Mouse (Mus musculus): Measurements from ENCODE around the gene Sorl1. TPM values are rescaled to one million over a fixed set of nuclear protein-coding genes. Genes with fewer than 3 reads are reported as not detected.

Sorl1 gene
- total RNA-seq, 2 experiments from 2014 or later = 196 to 197 TPM

DNA sequence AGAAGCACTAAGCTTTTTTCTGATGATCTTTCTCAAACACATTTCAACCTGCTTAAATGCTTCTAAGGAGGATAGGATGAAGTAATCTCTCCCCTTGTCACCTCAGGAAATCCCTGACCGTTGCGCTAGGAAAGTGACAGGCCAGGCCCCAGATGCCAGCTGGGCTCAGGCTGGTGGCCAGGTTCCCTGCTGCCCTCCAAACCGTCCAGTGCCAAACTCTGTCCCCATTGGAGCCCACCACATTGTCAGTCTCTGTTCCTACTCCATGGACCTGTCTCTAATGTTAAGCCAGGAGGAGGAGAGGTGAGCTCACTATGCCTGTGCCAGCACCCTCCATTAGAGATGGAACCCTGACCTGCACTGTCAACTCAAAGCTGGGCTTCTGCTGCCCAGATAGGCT is 149.4 kb downstream of the Sorl1 start:
- no peak for DNase-seq (ENCODE audit: low spot score in 2 of 2)
- no peak; the same call in 1 of the 2 replicates for TF ChIP-seq CTCF (conservative IDR thresholded peaks at IDR 0.05)
- Histone ChIP-seq H3K27ac (no peak overlapping the region), H3K4me3 (no peak overlapping the region)

DNA sequence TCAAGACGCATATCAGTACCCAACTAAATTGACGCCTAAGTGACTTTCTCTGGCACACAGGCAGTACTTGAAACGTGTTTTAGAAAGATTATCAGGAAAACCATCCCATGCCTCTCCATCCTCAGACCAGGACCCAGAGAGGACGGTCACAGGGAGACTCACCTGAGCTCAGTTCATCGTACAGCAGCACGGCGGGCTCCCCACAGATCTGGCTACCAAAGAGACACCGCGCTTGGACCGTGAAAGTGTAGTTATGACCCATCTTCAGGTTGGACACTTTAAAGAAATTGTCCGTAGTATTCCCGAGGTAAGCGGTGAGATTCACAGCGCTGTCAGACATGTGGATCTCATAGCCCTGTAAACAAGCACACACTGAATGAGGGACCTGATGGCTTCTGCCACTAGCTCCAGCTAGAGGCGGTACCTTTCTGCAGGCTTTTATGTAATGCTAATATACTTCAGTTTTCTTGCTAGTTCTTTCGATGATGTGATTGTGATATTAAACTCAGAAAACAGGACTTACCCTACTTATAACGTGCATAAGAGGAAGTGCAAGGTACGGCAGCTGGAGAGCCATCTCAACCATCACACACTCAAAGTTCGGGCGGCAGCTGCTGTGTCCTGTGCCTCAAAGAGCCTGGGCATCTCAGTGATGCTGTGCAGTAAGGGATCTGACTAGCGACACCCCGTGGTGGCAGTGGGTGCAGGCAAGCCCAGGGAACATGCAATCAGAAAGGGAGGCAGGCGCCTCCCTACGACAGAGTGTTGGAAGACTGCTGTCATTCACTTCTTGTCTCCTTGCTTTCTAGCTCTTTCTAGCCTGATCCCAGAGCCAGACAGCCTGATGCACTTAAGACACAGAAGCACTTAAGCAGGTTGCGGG is 150.1 kb downstream of the Sorl1 start:
- H3K27ac ChIP-seq = no peak overlapping the region
- TF ChIP-seq CTCF (conservative IDR thresholded peaks at IDR 0.05) = peak; percentile 93
- H3K4me3 ChIP-seq = no peak overlapping the region

GRCm38 (mm10) chr9:41969961-41970360 is 154.1 kb downstream of the Sorl1 start:
- no peak for DNase-seq (ENCODE audit: low spot score in 2 of 2)
- no peak for TF ChIP-seq CTCF (conservative IDR thresholded peaks at IDR 0.05)
- H3K4me3 ChIP-seq = no peak overlapping the region
- no peak overlapping the region for H3K27ac ChIP-seq

More for the DNA sequence above, 150.1 kb downstream of the Sorl1 start:
- peak; percentile 85 to 88 for DNase-seq (ENCODE audit: low spot score in 2 of 2)

DNA sequence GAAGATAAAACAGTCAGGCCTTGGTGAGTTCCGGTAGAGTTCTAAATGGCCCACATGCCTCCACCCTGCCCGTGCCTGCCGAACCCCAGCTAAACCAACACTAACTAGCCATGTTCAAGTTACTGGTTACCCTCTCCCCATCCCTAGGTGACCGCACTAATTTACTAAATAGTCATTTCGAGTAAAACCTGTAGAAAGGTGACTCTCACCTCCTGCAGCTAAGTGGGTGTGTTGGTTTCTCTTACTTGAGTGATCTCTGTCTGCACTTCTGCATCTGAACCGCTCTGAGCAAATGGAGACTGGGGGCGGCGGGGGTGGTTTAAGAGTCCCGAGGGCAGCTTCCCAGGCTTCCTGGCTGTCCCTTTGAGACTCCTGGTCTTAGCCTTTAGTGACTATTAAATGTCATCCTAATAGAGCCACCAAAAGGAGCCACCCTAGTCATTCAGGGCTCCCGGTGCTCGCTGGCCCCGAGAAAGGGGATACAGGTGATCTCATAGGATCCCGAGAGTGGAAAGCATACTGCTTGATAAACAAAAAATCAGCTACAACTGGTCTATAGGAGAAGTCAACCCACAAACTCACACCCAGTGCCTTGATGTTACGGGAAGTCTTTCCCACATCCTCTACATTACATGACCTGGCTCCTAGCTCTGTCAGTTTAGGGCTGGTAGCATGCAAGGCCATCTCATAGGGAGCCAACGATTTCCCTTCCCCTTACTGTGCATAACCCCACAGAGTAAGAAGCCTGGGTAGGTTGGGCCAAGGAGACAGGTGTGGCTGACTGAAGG is 155.2 kb downstream of the Sorl1 start:
- no peak overlapping the region for H3K27ac ChIP-seq
- TF ChIP-seq CTCF (conservative IDR thresholded peaks at IDR 0.05) = no peak
- DNase-seq (ENCODE audit: low spot score in 2 of 2) = no peak
- no peak overlapping the region for H3K4me3 ChIP-seq

DNA sequence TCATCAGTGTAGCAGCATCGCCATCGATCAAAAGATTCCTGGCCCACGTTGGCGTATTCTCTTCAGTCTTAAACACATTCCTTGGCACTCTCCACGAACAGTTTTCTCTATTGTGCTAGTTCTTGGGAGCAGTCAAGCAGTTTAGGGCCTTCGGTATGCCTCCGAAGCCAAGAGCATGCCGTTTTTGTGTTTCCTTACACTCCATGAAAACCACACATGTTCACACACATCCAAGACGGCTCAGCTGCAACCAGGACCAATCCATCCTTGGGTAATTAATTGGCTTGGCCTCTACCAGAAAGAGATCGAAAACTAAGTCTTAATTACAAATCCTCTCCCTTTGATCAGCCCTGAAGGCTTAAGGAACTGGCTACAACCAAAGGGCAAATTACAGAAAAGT is 162.8 kb downstream of the Sorl1 start:
- no peak for TF ChIP-seq CTCF (conservative IDR thresholded peaks at IDR 0.05)
- DNase-seq (ENCODE audit: low spot score in 2 of 2) = no peak
- Histone ChIP-seq H3K27ac (no peak overlapping the region), H3K4me3 (no peak overlapping the region)

DNA sequence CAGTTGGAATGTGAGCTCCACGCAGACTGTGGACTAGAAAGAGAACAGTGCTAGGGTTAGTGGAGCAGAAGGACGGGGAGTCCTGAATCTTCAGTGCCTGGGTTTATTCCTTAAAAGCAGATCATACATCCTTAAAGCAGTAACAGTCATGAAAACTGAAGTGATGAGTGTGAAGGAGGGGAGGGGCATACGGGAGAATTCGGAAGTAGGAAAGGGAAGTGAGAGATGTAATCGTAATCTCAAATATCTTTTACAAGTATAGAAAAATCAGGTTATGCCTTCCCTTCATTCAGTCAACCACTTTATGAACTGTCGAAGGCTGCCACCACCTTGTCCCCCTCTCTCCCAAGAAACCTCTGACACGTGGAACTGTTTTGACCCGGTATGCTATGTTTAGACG is 165.8 kb downstream of the Sorl1 start:
- TF ChIP-seq CTCF (conservative IDR thresholded peaks at IDR 0.05) = no peak
- DNase-seq (ENCODE audit: low spot score in 2 of 2) = no peak
- Histone ChIP-seq H3K27ac (no peak overlapping the region), H3K4me3 (no peak overlapping the region)

GRCm38 (mm10) chr9:41953486-41953885 is 170.6 kb downstream of the Sorl1 start:
- peak; percentile 94 for TF ChIP-seq CTCF (conservative IDR thresholded peaks at IDR 0.05)
- DNase-seq (ENCODE audit: low spot score in 2 of 2) = peak; percentile 73 to 81
- peak overlapping the region; percentile 69; the same call in 1 of the 2 replicates for H3K27ac ChIP-seq
- H3K4me3 ChIP-seq = peak overlapping the region; percentile 38; the same call in 1 of the 2 replicates

GRCm38 (mm10) chr9:41952650-41953204 is 171.4 kb downstream of the Sorl1 start:
- DNase-seq (ENCODE audit: low spot score in 2 of 2) = no peak
- H3K27ac ChIP-seq = peak overlapping the region; percentile 18; the same call in 1 of the 2 replicates
- H3K4me3 ChIP-seq = no peak overlapping the region
- TF ChIP-seq CTCF (conservative IDR thresholded peaks at IDR 0.05) = no peak

- Histone ChIP-seq H3K27ac (peak overlapping the region; percentile 97), H3K4me3 (peak overlapping the region; percentile 62)
- TF ChIP-seq CTCF (conservative IDR thresholded peaks at IDR 0.05) = no peak
- DNase-seq (ENCODE audit: low spot score in 2 of 2) = no peak
Observed at GRCm38 (mm10) chr9:41951472-41952129, 172.5 kb downstream of the Sorl1 start.

- peak overlapping the region; percentile 62 for H3K4me3 ChIP-seq
- TF ChIP-seq CTCF (conservative IDR thresholded peaks at IDR 0.05) = peak; percentile 76
- H3K27ac ChIP-seq = peak overlapping the region; percentile 97
- DNase-seq (ENCODE audit: low spot score in 2 of 2) = peak; percentile 85 to 91
Observed at GRCm38 (mm10) chr9:41950991-41951451, 173.1 kb downstream of the Sorl1 start.

- peak; percentile 71 for TF ChIP-seq CTCF (conservative IDR thresholded peaks at IDR 0.05)
- peak; percentile 77 to 81 for DNase-seq (ENCODE audit: low spot score in 2 of 2)
- peak overlapping the region; percentile 97 for H3K27ac ChIP-seq
- H3K4me3 ChIP-seq = peak overlapping the region; percentile 62
Observed at GRCm38 (mm10) chr9:41950109-41950990, 173.7 kb downstream of the Sorl1 start.

All from layer of hippocampus, adult 2 months (tissue).